Mouse (Mus musculus): ENCODE data around the gene Car5b.

Gene Car5b

DNA sequence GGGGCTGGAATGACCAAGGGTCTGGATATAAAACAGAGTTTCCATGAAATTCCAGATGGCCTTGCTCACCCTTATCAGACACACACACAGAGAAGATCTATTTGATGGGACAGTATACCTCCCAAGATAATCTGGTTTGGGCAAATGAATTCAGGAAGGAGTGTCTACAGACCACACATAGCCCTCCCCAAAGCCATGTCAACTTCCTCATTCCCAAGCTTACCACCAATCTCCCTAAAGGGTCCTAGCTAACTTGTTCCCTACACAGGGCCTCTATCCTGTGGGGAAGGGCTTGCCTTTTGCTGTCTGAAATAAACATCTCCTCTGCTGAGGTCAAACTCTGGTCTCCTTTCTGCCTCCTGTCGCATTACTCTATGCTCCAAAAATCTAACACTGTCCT is 46.7 kb downstream of the Car5b start:
- in situ Hi-C loops (cut with MboI; ENCODE audit: low sequenced_read_pairs), result no loop called here

DNA sequence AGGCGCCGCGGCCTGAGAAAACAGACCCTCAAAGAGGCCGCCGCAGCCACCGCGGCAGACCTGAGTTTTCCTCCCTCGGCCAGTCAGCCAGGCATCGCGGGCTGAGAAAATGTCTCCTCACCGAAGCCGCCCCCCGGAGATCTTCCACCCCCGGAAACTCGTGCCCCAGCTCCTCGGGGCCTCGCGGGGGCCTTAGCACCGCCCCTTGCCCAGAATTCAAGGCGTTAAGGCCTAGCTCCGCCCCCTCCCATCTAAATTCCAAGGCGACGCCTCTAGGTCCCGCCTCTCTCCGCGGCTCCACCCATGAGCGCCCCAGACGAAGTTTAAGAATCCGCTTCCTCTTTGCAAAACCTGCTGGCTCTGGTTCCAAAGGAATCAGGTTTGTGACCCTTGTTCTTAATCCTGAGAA is 69.3 kb downstream of the Car5b start, which contains the start of gene Zrsr2:
Gene Zrsr2 (minus strand): TSS at position 195 of the 409 bp plus-strand sequence.
- in situ Hi-C loops (cut with MboI; ENCODE audit: low sequenced_read_pairs), result no loop called here

DNA sequence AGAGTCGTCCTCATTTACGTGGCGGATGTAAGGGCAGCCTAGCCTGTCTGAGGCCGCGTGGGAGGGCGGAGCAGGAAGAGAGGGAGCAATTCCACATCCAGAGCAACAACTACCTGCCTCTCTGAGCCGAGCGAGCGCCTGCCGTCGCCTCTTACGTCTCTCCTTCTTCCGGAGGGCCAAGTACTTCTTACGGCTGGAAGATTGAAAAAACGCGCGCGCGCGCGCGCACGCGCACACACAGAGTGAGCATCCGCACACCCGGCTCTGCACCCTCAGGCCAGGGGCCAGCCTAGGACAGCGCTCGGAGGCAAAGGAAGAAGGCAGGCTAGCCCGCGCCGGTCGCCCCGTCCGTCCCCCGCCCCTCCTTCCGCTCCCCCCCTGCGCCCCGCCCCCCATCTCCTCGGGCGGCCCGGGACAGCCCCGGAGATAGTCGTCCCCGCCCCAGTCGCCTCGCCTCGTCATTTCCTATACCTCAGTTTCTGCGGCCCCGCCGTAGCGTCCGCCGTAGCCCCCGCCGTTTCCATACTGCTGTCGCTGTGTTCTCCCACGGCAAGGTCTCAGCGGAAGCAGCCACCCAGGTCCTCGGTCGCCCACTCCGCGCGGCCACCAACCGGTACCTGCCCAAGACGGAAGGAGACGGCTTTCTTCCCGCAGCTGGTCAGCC is 69.9 kb downstream of the Car5b start:
- in situ Hi-C loops (cut with MboI; ENCODE audit: low sequenced_read_pairs), result no loop called here

DNA sequence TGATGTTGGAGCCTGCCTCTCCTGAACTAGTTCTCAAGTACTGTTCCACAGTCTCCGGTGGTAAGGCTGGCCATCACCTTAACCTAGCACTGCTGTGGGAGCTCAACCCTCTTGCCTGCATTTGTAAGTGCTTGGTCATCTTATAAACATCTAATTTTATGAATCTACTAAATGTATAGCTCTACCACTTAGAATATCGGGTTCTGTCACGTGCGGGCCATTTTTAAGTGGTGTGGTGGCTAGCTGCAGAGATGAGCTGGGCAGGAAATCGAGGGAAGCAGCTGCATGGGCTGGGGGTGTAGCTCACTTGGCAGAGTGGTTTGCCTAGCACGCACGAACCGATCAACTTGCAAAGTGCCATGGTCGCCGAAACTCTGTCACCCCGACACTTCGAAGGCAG is 70.4 kb downstream of the Car5b start:
- in situ Hi-C loops (cut with MboI; ENCODE audit: low sequenced_read_pairs), result no loop called here

DNA sequence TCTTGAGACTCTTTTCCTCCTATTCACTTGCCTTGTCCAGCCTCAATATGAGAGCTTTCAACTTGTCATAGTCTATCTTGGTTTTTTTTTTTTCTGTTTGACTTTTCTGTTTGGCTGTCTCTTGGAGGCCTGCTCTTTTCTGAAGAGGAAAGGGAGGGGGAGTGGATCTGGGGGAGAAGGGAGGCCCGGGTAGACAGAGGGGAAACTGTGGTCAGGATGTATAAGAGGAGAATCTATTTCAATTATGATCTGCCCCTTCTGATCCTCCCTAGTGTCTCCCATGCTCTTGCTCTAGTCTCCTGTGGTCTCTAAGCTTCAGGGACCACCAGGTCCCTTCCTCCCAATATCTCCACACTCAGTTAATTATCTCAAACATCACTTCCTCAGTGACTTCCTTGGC is 76.2 kb downstream of the Car5b start:
- in situ Hi-C loops (cut with MboI; ENCODE audit: low sequenced_read_pairs), result no loop called here

DNA sequence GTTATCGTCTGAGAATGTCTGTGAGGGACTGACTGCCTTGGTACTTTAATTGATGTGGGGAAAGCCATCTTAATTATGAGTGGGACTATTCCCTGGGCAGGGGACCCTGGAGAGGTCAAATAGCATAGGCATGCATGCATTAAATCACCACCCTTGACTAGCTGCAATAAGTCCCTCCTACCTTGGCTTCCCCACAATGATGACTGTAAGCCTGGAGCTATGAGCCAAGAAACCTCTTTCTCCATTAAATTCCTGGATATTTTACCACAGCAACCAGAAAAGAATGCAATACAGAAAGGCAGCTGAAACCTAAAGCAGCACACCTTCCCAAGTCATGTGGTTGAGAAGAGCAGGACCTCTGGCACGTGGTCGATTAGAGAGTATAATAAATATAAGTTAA is 83.4 kb downstream of the Car5b start:
- in situ Hi-C loops (cut with MboI; ENCODE audit: low sequenced_read_pairs), result loop anchor here (25.0 kb wide), 1 partner anchor 1032 kb away; the partner anchor contains the start of gene Ctps2

DNA sequence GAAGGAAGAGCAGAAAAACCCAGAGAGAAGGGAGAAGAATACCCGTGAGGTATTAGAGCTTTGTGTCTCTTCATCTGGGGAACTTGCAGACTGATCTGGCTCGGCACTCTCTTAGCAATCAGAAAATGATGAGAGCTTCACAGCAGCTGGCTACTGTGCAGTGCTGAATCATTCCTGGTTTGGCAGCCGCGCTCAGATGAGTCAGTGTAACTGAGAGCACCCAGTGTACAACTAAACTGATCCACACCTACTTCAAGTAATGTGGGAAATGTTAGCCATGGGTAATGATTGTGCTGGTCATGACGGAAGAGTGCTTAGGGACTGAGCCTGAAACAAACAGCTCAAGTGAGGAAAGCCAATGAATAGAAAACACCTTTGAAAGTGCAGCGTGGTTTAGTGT is 89.2 kb downstream of the Car5b start:
- in situ Hi-C loops (cut with MboI; ENCODE audit: low sequenced_read_pairs), result loop anchor here (25.0 kb wide), 1 partner anchor 1026 kb away; the partner anchor contains the start of gene Ctps2

DNA sequence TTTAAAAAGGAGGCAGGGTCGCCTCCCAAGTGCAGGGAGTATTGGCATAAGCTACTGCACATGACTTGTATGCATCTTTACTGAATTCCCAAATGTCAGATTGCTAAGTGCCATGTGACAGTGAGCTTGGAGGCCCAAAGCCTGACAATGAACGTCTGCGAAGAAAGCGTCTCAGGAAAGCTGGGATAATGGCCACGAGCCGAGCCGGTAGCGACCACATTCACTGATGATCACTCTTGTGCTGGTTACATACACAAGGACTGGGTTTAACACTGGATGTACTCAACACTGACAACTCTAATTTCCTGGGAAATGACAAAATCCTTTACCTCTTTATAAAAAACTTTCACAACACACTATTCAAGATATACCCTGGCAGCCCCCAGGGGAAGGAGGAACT is 93.1 kb downstream of the Car5b start:
- in situ Hi-C loops (cut with MboI; ENCODE audit: low sequenced_read_pairs), result loop anchor here (25.0 kb wide), 1 partner anchor 1022 kb away; the partner anchor contains the start of gene Ctps2

DNA sequence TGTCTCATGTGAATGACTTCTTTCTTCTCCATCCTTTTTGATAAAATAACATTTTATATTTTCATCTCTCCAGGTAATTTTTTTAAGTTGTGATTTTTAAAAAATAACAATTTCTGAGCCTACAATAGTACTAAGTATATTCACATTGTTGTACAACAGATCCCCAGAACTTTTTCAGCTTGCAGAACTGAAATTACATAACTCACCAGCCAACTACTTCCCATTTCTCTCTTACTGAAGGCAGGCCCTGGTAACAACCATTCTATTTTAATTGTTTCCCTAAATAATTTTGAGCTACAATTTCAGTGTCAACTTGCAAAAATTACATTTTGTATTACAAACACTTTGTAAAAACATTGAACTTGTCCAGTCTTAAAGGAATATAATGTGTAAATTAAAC is 98.2 kb downstream of the Car5b start:
- in situ Hi-C loops (cut with MboI; ENCODE audit: low sequenced_read_pairs), result loop anchor here (25.0 kb wide), 1 partner anchor 1017 kb away; the partner anchor contains the start of gene Ctps2

Data from CH12F3 (cell line).